Mouse (Mus musculus) heart, embryonic 11.5 days (tissue): ENCODE results near the gene Acer3. TPM values are rescaled to one million over a fixed set of nuclear protein-coding genes. Genes with fewer than 3 reads are reported as not detected.
A peak's percentile ranks its signal among the peaks of the same experiment; 100 is the strongest.

Source experiments
- ATAC-seq: fragments of 200-750 bp; cut with Nextera tagmentation; replicated peaks from 2 replicates; pipeline ENCODE4 v1.8.0; 2017; ENCODE audit warnings: moderate library complexity; ENCODE audit not compliant: insufficient number of reproducible peaks, low FRiP score, low TSS enrichment
- H3K27ac ChIP-seq: fragments of 300-500 bp; sonication (generic); 2 replicates; pipeline ENCODE4 v1.5.1; 2014; ENCODE audit warnings: mild to moderate bottlenecking, low read depth, low read length
- H3K27me3 ChIP-seq: fragments of 300-500 bp; sonication (generic); 2 replicates; pipeline ENCODE4 v1.6.1; 2014; ENCODE audit warnings: mild to moderate bottlenecking, low read length, mixed read lengths; ENCODE audit not compliant: control insufficient read depth, insufficient read depth
- H3K36me3 ChIP-seq: fragments of 300-500 bp; sonication (generic); 2 replicates; pipeline ENCODE4 v1.6.1; 2014; ENCODE audit warnings: mild to moderate bottlenecking, low read length, moderate library complexity, mixed read lengths; ENCODE audit not compliant: control insufficient read depth, insufficient read depth
- H3K4me1 ChIP-seq: fragments of 300-500 bp; sonication (generic); 2 replicates; pipeline ENCODE4 v1.6.1; 2014; ENCODE audit warnings: low read length; ENCODE audit not compliant: control insufficient read depth, insufficient read depth
- H3K4me2 ChIP-seq: fragments of 300-500 bp; sonication (generic); 2 replicates; pipeline ENCODE4 v1.6.1; 2014; ENCODE audit warnings: mild to moderate bottlenecking, moderate library complexity
- H3K4me3 ChIP-seq: fragments of 300-500 bp; sonication (generic); 2 replicates; pipeline ENCODE4 v1.5.1; 2014; ENCODE audit warnings: low read depth, low read length
- H3K9ac ChIP-seq: fragments of 300-500 bp; sonication (generic); 2 replicates; pipeline ENCODE4 v1.6.1; 2014; ENCODE audit warnings: mild to moderate bottlenecking, low read depth, low read length, moderate library complexity
- H3K9me3 ChIP-seq: fragments of 300-500 bp; sonication (generic); replicated peaks from 2 replicates; pipeline ENCODE4 v1.6.1; 2016; ENCODE audit warnings: low read length; ENCODE audit not compliant: control insufficient read depth
- WGBS: fragments of 180-500 bp; shearing (Covaris S2); extraction: QIAGEN DNeasy Blood & Tissue Kit; methylation state at CpG from one replicate; pipeline ENCODE4 v1.1.7; 2014; ENCODE audit not compliant: insufficient replicate concordance; 5-methylcytosine and 5-hydroxymethylcytosine counted together
- polyA plus RNA-seq: library from polyadenylated mRNA; unstranded; fragments of >200 nt; fragmentation: Nextera tagmentation; extraction: Ambion mirVana; gene quantifications from 2 replicates; pipeline ENCODE4 v1.2.1, GENCODE M21; 2014

The Acer3 gene
- polyA plus RNA-seq: 23.8 and 26.0 TPM in 2 replicates

DNA sequence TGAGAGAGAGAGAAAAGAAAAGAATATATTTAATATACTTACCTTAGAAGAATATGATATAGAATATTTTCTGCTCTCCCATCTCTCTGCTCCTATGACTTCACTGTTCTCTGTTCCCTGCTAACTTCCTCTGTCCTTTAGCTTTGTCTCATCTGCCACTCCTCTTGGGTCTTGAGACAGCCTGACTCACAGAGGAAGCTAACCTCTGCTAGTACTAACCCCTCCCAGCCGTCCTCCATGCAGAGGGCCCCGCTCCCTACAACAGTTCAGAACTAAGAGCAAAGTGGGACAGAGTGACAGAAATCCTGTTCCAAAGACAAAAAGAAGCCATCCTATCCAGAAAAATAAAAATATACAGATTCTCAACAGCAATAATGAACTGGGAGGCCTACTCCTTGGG lies at the start of gene Acer3:
Gene Acer3, minus strand, starts transcription at position 126 of the 400 bp plus-strand sequence.
- no peak for ATAC-seq
- H3K9ac ChIP-seq: no peak within 1 kb of the TSS
- H3K9me3 ChIP-seq: no peaks in the 10 kb centered on the region
- H3K36me3 ChIP-seq: no peaks in the 10 kb centered on the region
- 84% methylated on average over 2 of the region's 2 CpGs for WGBS
- H3K4me3 ChIP-seq: no peak within 1 kb of the TSS
- H3K27ac ChIP-seq: no peak within 1 kb of the TSS
- no peaks in the 10 kb centered on the region for H3K27me3 ChIP-seq
- no peak within 1 kb of the TSS for H3K4me2 ChIP-seq
- H3K4me1 ChIP-seq: peaks cover 4% of the 10 kb centered on the region; the same call in 1 of the 2 replicates

DNA sequence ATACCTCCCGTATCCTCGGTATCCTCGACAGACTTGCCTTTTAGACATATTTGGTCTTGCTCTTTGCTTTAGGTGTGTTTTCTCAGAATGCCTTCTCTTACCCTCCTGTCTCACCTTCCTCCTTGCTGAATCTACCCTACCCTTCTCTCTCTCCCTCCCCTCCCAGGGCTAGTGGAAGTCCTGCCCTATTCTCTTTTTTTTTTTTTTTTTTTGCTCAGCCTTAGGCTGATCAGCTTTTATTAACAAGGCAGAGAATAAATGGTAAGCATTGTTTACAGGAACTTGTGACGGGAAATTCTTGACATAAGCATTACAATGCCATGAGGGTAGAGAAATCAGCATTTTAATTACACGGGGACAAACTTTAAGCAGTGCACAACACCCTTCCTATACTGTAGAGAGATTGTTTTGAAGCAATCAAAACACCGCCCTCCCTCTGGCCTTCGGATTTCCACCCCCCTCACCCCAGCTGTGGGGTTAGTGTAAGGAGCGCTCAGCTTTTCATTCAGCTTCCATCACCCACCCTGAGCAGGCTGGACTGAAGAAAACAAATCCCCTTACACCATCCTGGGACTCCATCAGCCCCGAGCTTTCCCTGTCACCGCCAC lies 48.9 kb upstream of the Acer3 start:
- Histone ChIP-seq H3K27me3 (no peaks in the 10 kb centered on the region), H3K4me1 (no peaks in the 10 kb centered on the region; the same call in 1 of the 2 replicates), H3K9ac (no peak overlapping the region), H3K4me3 (no peak overlapping the region), H3K27ac (no peak overlapping the region), H3K36me3 (no peaks in the 10 kb centered on the region), H3K4me2 (no peak overlapping the region), H3K9me3 (no peaks in the 10 kb centered on the region)
- 61% methylated on average over 10 of the region's 10 CpGs for WGBS
- ATAC-seq: no peak

DNA sequence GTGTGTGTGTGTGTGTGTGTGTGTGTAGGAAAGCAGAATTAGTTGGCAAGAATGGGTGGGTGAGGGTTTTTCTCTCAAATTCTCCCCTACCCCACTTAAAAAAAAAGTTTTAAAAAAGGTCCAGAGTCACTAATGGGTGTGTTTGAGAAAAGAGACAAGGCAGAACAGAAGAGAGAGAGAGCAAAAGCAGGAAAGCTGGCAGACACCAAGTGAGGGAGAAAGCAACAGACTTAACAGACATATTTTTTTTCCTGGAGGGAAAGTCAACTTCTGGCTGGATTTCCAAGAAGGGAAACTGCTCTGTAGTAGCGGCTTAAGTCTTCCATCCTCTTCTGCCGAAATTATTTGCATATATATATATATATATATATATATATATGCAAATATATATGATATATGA lies 40.7 kb upstream of the Acer3 start:
- Histone ChIP-seq H3K27me3 (no peaks in the 10 kb centered on the region), H3K36me3 (no peaks in the 10 kb centered on the region), H3K4me2 (peak overlapping the region; percentile 81), H3K9me3 (no peaks in the 10 kb centered on the region), H3K4me1 (peaks cover 15% of the 10 kb centered on the region), H3K27ac (no peak overlapping the region), H3K4me3 (peak overlapping the region; percentile 61), H3K9ac (peak overlapping the region; percentile 75; the same call in 1 of the 2 replicates)
- WGBS: 37% methylated on average over 2 of the region's 2 CpGs
- ATAC-seq: no peak

DNA sequence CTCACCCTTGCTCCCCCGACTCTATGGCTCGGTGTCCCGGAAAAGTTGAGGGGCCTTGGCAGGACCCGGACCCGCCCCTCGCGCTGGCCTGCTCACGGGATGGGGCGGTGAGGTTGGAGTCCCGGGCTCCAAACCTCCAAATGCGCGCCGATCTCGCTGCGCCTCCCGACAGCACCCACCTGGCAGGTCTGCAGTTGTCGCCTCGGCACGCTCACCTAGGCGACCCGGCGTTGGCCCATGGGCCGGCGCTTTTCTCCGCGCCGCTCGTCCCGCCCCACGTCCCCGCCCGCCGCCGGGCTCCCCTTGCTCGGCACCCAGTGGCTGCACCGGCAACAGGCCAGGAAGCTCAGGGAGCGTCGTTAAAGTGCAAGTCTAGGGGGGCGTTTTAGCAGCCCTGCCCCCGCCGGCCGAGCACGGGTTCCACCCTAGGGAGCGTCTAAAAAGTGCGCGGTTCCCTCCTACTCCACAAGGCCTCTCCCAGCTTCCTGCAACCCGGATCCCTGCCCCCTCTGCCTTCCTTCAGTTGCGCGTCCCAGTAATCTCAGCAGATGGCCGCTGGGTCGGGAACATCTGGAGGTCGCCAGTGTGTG lies 40.1 kb upstream of the Acer3 start, which contains the start of gene Tsku:
Gene Tsku, minus strand, starts transcription at position 266 of the 590 bp plus-strand sequence.
- Histone ChIP-seq H3K4me3 (peak within 1 kb of the TSS; percentile 61), H3K9ac (peak within 1 kb of the TSS; percentile 75), H3K27ac (peak within 1 kb of the TSS; percentile 65), H3K27me3 (no peaks in the 10 kb centered on the region), H3K36me3 (no peaks in the 10 kb centered on the region), H3K4me2 (peak within 1 kb of the TSS; percentile 81), H3K9me3 (no peaks in the 10 kb centered on the region), H3K4me1 (peaks cover 20% of the 10 kb centered on the region)
- ATAC-seq: peak; percentile 86
- WGBS: under 1% methylated on average over 52 of the region's 52 CpGs

- H3K4me3 ChIP-seq: peak overlapping the region; percentile 61
- peak overlapping the region; percentile 81 for H3K4me2 ChIP-seq
- H3K27ac ChIP-seq: peak overlapping the region; percentile 65
- no peaks in the 10 kb centered on the region for H3K27me3 ChIP-seq
- peak overlapping the region; percentile 75 for H3K9ac ChIP-seq
- peaks cover 24% of the 10 kb centered on the region for H3K4me1 ChIP-seq
- no peaks in the 10 kb centered on the region for H3K36me3 ChIP-seq
- under 1% methylated on average over 20 of the region's 20 CpGs for WGBS
- no peaks in the 10 kb centered on the region for H3K9me3 ChIP-seq
- ATAC-seq: no peak; the same call in 1 of the 2 replicates
Measured at GRCm38 (mm10) chr7:98360621-98360990, 39.6 kb upstream of the Acer3 start.

- Histone ChIP-seq H3K9ac (peak overlapping the region; percentile 75), H3K4me2 (peak overlapping the region; percentile 81), H3K4me1 (peaks cover 24% of the 10 kb centered on the region), H3K27ac (peak overlapping the region; percentile 65), H3K4me3 (peak overlapping the region; percentile 61), H3K9me3 (no peaks in the 10 kb centered on the region), H3K27me3 (no peaks in the 10 kb centered on the region), H3K36me3 (no peaks in the 10 kb centered on the region)
- peak; percentile 68 for ATAC-seq
- under 1% methylated on average over 33 of the region's 33 CpGs for WGBS
Measured at GRCm38 (mm10) chr7:98359951-98360620, 39.1 kb upstream of the Acer3 start.

DNA sequence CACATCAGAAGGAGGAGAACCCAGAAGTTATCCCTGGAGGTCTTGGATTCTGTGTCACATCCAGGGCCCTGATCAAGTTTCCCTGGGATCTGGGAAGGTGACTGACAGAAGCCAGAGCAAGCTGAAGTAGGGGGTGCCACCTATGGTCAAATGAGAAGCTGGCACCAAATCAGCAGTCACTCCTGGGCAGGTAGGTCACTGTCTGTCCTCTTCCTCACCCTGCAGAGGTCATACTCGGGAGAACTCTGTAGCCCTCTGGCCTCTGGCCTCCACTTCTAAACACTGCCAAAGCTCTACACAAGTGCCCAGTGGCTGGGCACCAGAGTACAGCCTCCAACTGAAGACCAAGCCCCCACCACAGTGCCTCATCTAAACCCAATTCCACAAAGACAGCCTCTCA lies 37.0 kb upstream of the Acer3 start:
- H3K27ac ChIP-seq: no peak overlapping the region
- no peak for ATAC-seq
- H3K4me1 ChIP-seq: peaks cover 37% of the 10 kb centered on the region
- H3K36me3 ChIP-seq: no peaks in the 10 kb centered on the region
- no peaks in the 10 kb centered on the region for H3K27me3 ChIP-seq
- WGBS: 39% methylated on average over 1 of the region's 1 CpGs
- H3K9me3 ChIP-seq: no peaks in the 10 kb centered on the region
- no peak overlapping the region for H3K9ac ChIP-seq
- H3K4me2 ChIP-seq: no peak overlapping the region
- H3K4me3 ChIP-seq: no peak overlapping the region

- Histone ChIP-seq H3K4me2 (no peak overlapping the region), H3K27ac (no peak overlapping the region), H3K4me3 (no peak overlapping the region), H3K9me3 (no peaks in the 10 kb centered on the region), H3K36me3 (0 out of 2 replicates have a peak, but pooled peaks cover 3% of the 10 kb centered on the region), H3K27me3 (no peaks in the 10 kb centered on the region), H3K4me1 (peaks cover 36% of the 10 kb centered on the region), H3K9ac (no peak overlapping the region)
- 69% methylated on average over 5 of the region's 5 CpGs for WGBS
- ATAC-seq: no peak
Measured at GRCm38 (mm10) chr7:98357324-98357723, 36.3 kb upstream of the Acer3 start.
